Mouse (Mus musculus) 416B (cell line): ENCODE results near the gene E2f8.

Experiments
- DNase-seq: peaks from one replicate; pipeline ENCODE4 v3.0.0; 2011; ENCODE audit warnings: low read depth

Gene E2f8

DNA sequence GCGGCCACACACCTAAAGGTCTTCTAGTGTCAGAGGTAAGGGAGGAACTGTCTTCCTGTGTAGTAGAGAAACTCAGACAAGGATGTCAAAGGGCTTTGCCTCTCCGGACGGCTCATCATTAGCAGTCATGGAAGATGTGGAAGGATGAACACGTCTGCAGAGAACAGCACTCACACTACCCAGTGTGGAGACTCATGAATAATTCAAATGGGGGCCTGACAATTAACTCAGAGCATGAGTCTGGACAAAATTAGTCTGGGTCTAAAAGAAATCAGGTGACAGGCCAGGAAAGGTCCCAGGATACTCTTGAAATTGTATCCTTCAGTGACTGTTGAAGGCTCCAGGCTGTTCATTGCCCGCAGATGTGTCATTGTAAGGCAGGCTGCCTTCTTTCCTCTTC, 9.6 kb upstream of the E2f8 start:
- no peak for DNase-seq

DNA sequence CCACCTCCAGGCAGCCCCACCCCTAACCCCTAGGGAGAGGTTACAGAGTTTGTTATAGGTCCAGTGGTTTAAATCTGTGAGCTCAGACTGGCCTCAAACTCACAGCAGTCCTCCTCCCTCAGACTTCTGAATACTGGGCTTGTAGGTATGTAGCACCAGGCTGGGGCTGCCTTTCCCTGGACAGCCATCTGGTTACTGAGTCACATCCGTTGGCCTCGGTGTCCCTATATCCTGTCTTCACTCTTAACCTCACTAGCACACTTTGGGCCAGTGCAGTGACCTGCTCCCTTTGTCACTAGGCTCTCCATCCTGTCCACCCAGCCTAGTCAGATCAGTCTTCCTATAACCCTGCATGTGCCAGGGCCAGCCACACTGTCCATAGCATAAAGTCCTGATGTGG, 7.4 kb upstream of the E2f8 start:
- DNase-seq = peak; percentile 83

DNA sequence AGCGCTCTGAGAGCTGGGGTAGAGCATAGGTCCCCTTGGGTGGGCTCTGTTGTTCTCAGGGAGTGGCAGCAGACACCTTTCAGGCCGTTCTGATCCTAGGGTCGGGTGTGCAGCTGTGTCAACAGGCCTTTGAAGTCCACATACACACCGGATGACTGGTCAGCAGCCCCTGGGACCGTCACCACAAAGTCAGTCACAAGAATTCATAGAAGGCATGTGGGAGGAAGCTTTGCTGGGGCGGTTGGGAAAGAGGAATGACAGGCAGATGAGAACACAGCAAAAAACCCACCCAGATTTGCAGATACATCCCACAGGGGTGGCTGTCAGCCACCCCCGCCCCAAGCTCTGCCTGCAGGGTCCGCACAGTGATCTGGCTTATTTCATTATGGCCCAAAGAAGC, 6.6 kb upstream of the E2f8 start:
- peak; percentile 49 for DNase-seq

DNA sequence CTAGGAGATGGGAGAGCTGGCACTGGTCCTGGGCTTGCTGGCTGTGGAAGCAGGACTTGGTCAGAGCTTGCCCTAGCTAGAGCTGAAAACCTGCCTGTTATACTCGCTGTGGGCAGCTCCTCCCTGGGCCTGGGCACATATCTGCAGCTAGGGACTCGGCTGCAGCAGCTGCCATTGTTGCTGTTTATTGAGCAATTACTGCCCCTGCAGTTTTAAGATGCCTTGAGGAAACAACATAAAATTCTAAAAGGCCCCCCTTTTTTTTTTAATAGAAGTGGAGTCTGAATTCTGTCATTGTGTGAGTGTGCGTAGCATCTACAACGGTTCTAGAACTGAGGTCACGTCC, 2.8 kb upstream of the E2f8 start:
- no peak for DNase-seq

DNA sequence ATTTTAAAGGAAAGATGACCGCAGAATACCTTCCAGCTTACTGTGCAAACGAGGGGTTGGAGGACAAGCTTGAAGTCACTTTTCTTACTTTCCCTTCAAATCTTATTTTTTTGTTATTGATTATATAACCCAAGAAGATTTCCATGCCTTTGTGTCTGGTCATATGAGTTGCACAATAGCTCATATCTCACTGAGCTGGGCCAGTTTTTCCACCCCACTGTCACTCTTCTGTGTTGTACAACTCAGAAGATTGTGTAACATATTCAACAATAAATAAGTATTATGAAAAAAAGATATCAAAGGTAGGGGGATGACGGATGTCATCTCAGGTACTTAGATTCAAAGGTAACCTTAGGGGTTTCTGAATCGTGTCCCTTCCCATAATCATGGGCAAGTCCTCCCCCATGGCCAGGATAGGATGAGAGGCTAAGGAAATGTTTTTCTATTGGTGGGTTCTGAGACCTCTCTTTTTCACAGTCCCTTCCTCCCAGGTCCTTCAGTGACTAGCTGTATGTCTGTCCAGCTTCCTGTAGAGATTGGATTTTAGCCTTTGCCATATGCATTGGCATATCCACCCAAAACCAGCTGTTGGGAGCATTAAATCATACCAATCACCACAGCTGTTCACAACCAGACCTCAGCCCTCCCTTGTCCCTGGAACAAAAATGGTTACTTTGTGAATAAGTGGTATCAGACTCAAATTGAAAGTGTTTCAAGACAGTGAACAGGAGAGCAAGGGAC, 2.3 kb upstream of the E2f8 start:
- DNase-seq = peak; percentile 63

DNA sequence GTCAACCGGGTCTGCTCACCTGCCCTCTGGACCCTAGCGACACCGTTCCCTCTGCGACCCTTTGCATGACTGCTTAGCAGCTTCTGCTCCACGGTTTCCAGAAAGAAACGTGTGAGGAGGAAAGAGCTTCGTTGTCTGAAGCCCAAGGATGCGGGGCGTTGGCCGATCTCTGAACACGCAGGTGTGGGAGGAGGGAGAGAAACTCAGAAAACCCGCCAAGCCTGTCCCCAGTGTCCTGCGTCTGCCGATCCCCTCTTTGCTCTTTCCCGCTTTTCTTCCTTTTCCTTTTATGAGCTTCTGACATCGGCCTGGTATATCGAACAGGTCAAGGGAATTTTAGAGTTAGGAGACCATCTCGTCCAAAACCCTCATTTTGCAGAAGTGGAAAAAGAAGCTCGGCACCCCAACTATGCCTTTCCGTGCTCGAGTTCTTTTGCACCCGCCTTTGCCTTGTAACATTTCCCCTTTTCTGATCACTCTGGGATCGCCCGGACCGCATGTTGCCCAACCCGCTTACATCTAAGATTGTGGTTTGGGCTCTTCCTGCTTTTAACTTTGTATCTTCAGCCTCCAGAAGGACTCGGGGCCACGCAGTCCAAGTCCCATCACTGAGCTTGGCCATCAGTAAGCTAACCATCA, 694 bp upstream of the E2f8 start:
- peak; percentile 89 for DNase-seq

DNA sequence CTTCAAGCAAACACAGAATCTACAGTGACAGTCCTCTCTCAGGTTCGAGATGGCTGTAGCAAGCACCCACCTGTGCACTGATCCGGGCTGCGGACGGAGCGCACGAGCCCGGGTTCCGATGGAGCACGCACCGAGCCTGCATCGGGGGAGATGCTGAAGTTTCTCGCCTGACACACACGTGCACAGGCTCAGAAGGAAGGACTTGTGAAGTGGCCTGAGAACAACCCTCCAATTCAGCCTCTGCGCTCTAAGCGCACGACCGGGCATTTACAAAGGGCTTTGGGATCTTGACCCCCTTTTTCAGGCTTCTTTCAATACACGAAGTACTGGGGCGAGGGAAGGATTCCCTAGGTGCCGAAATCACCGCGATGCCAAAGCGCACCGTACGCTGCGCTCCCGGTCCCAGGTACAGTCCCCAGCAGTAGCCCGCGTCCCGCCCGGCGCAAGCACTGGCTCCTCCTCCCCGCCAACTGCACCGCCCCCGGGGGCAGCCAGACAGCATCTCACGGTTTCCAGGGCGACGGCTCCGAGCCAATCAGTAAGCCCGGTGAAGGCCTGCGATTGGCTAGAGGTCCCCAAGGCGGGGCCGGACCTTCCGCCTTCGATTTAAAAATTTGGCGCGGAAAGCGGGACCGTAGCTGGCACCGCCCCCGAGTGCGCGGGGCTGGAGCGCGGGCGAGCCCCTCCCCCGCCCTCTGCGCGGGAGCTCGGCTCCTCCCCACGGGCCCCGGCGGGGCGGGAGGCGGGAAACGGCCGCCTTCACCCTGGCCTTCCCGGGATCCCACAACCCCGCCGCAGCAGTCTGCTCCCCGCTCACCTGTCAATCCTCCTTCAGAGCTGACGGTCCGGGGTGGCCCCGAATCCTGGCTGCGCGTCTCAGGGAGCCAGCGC, 560 bp downstream of the E2f8 start:
- peak; percentile 97 for DNase-seq

DNA sequence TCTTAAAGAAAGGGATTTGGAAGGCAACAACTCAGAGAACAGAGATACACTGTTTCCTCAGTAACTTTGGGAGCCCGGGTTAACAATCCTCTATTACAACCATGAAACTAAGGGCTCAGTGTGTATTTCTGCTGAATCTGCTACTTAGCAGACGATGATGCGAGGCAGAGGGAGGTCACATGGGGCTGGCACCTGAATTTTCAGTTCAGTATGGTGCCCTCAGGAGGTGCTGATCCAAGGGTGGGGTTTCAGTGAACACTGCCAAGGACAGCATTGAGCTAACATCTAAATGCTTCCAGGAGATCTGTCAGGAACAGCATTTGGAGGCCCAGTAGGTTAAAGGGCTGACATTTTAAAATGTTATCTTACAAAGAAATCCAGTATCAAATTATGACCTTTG, 1.8 kb downstream of the E2f8 start:
- DNase-seq = no peak

DNA sequence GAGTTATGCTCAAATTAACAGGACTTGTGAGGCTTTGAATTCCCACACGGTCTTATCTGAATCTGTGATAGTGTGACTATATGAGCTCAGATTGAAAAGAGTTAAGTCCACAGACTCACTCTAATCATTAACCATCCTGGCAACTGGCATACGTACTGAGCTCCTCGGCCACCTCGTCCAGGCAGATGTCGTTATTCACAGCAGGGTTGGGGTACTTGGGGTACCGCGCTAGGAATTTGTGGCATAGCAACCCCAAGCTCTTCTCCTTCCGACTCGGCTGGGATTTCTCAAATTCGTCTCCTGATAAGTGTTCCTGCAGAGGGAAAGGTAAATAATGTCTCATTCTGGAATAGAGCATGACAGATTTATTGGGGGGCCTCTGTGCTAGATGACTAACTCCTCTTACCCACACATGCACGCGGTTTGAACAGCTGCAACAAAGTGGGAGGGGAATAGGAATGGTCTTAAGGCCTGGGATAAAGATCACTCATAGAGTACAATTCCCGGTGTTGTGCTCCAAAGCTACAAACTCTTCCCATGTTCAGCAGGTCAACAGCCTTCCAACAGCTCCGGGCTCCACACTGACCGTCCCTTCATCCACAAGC, 3.5 kb downstream of the E2f8 start:
- DNase-seq = no peak

DNA sequence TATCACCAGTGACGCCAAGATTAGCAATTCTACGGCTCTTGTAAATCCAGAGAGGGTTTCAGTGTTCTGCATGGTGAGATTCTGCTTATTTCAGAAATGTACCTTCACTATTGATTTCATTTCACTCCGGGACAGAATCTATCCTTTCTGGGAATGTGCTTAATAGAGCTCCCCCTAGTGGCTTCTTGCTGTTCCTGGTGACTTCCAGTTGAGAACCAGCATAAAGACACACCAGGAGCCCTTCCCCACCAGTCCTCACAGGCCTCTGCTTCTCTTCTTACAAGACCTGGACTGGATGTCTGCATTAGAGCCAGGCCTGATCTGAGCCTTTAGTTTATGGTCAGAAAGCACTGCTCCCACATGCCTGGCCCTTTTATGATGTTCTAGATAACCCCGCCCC, 4.9 kb downstream of the E2f8 start:
- peak; percentile 78 for DNase-seq

DNA sequence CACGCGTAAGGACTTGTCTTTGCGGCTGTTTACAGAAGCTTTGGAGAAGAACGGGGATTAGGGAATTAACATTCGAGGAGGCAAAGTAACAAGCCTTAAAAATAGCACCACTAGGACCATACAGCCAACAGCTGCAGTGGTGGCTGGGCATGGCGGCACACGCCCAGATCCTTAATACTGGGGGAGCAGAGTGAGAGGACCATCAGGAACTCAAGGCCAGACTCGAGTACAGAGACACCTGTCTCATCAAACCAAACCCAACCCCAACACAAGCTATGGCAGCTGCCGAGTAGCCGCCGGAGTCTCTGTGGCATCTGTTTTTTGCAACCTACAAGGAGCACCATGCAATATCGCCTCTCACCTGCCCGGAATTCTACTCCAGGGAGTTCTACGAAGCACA, 6.3 kb downstream of the E2f8 start:
- no peak for DNase-seq

DNA sequence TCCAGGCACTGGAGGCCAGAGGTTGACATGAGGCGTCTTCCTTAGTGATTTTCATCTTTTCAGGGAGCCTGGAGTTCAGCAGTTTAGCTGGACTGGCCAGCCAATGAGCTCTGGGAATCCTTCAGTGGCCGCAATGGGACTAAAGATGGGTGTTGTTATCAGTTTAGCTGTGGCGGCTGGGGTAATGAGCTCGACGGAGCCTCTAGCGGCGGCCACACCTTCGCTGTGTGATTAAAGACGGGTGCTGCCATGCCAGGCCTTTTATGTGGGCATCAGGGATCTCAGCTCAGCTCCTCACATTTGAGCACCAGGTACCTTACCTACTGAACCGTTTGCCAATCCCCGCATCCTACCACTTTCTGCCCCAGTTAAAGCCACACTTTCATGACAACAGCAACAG, 10.1 kb downstream of the E2f8 start:
- no peak for DNase-seq

DNA sequence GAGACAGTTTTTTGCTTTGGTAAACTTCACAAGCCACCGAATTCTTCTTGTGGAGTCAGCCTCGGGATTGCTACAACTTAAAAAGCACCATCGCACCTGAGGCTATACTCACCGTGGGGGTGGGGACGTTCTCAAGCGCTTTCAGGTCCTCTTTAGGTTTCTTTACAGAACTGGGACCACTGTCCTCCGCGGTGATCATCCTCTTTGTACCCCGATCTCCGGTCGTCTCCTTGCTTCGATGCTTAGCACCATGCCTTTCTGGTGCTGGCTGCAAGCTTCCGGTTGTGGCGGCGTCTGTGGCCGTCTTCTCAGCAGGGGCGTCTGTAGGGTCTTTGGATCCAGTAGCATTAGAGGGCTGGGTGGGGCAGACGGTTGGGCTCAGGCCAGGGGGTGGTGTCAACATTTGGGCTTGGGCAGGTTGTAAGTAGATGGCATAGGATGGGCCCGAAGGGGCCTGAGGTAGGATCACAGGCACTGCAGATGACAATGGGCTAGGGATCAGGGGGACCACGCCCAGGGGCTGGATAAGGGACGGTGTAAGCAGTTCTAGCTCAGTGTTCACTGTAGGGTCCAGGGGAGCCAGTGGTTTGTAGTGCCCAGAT, 10.7 kb downstream of the E2f8 start:
- no peak for DNase-seq

DNA sequence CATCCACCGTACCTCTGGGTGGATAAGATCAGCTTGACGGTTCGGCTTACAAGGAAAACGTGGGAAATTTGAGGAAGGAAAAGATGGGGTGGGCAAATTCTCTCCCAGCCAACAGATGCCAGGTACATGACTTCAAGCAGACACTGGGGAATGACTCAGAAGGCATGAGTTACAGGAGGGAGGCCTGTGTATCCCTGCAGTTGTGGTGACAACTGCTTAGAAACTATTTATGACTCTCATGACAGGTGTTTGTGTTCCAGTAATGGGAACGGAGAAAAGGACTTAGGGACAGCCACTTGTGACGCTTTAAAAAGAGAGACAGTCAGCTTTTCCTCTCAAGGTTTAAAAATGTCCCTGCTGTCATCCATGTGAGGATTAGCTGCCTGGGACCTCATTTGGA, 11.3 kb downstream of the E2f8 start:
- DNase-seq = no peak

DNA sequence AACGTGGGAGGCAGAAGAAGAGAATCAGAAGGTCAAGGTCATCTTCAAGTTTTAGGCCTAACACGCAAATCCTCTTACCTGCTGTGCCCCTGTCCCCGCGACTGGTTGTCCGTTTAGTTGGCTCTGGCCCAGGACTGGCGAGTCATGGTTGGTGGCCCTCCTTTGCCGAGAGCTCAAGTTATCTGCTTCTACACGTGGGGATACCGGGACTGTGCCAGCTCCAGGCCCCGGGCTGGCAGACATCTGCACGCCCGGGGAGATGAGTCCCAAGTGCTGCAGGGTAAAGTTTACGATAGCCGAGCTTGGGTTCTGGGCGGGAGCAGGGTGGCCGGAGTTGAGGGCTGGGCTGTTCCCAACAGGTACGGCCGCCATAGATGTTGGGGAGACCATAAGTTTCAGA, 13.8 kb downstream of the E2f8 start:
- no peak for DNase-seq

DNA sequence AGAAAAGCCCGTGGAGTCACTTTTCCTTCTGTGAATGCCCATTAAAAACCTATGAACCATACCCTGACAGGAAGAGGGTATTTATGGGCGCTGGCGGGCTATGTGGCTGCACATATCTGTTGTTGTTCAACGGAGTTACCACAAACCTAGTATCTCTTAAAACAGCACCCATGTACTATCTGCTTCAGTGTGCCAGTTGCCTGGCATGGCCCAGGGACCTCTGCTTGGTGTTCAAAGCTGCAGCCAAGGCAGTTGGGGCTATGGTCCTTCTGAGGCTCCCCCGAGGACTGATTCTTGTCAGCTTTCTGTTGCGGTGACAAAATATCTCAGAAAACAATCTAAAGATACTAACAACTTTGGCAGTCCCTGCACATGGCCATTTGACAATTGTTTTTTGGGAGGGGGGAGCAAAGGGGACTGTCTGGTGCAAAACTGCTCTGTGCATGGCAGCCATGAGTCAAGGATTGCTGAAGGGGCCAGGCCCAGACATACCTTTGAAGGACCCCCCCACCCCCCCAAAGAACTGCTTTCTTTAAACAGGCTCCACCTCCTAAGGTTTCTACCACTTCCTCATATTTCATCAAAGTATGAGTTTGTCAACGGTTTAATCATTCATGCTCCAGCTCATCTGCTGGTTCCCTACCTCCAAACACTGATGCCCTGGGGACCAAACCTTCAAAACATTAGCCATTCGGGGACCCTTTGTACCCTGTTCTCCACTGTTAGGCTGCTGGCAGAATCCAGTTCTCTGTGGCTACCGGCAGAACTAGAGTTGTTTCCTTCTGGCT, 16.5 kb downstream of the E2f8 start:
- peak; percentile 59 for DNase-seq

DNA sequence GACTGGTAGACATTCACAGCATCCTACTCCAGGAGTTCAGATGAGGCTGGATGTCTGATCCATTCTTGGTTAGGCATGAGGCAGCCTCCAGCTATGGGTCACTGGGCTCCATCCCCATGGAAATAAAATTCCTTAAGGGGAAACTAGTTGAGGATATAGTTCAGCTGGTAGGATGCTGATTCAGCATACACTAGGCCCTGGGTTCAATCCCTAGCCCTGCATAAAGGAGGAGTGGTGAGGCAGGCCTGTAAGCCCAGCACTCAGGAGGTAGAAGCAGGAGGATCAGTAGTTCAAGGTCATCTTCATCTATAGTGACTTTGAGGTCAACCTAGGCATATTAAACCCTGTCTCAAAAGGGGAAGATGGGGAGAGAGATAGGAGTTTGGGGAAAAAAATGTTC, 17.2 kb downstream of the E2f8 start:
- DNase-seq = peak; percentile 42

DNA sequence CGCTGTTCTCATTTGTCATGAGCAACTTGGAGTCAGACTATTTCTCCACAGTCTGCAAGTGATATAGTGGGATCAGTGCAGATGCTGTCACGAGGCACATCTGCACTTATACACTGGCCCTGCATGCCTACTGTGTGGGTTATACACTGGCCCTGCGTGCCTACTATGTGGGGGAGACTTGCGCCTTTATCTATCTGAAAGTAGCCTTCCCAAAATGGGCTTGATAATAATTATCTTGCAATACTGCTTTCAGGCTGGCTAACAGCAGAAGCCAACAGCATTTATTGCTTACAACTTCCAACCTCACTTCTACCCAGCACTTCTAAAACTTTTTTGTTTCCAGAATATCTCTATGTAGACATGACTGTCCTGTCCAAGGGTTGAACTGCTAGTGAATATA, 19.6 kb downstream of the E2f8 start:
- no peak for DNase-seq

DNA sequence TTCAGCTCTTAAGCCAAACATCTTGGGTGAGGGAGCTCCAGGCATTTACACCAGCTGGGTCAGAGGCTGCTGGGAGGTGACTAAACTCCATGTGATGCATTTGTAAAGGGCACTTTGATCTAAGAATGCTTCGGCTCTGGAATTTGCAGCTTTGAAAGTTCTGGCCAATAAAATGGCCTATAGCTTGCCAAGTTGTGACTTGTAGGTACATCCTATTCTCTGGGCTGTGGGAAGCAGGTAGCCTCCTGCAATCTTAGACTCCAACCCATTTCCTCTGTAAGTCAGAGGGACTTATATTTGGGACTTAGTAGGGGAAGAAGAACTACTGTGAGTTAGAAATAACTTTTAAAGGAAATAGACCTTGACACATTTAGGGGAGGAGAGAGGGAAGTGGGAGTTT, 20.4 kb downstream of the E2f8 start:
- peak; percentile 38 for DNase-seq

DNA sequence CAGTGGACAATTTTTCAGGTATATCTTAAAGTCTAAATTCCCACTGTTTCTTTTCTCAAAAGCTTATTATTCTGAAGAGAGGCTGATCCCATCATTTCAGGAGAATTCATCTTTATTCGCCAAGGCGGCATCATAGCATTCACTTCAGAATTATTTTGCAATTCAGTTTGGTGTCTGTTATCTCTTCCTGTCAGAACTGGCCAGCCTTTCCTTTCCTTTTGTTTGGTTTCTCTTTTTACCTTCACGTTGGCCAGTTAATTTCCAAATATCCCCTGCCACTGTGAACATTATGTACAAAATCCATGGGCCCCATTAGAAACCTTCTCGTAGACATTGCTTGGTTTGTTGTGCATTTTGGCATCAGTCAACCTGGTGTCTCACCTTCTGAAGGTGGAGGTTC, 22.0 kb downstream of the E2f8 start:
- DNase-seq = peak; percentile 91

DNA sequence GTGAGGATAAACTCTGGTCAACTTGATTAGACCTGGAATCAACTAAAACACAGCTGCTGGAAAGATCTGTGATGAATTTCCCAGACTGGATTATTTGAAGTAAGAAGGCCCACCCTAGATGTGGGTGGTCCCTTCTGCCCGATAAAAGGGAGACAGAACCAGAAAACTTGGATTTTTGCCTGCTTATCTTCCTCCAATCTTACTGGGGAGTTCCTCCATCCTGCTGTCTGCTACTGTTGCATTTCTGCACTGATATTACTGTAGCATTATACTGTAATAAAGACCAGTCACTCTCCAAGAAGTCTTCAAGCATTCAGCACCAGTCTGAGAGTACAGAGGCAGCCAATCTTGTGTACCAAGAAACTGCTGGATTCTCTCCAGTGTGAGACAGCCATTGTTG, 23.1 kb downstream of the E2f8 start:
- no peak for DNase-seq

DNA sequence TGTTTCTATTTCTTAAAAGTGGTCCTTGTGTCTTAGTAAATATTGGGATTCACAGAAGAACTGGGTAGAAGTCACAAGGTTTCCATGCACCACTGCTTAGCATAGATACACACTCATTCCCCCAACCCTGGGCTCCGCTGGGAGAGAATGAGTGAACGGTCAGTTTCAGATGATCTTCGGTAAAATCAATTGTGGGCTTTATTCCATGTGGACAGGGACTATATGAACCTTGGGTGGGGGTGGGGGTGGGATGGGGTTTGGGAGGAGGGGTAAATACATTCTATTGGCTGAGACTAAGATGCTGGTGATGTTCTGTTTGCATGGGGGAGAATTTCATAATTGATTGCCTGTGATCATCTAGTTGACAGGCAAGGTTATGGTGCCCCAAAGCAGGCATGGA, 25.9 kb downstream of the E2f8 start:
- DNase-seq = no peak
